ENCODE assay signal across 20 mouse cellular contexts in genomic region chr14:34718150-34718549, GRCm38 (mm10). TPM values are rescaled to one million over a fixed set of nuclear protein-coding genes. Genes with fewer than 3 reads are reported as not detected.
DNase-seq lines count a peak whose midpoint lies in the region; ATAC-seq and TF ChIP-seq lines count a peak whose summit lies in the region.
"Had no signal": no experiment of that assay in that cellular context is flagged by ENCODE, and none has a peak within 500 bp of the region (broad histone marks: within the 10 kb centered on the region; RNA-seq: fewer than 3 reads in every experiment).

No protein-coding gene starts in this region.

- ATAC-seq in liver, embryonic 13.5 days (ENCODE audit: low read depth), result peak; percentile 89
- no peak for ATAC-seq in liver, postnatal 0 days
- ATAC-seq in megakaryocyte, adult 5-6 weeks (ENCODE audit: poor library complexity, severe bottlenecking), result no peak
- no peak for ATAC-seq in monocyte, adult 5-6 weeks (replicated peaks; ENCODE audit: insufficient number of reproducible peaks, low FRiP score, low TSS enrichment, poor library complexity, severe bottlenecking)
- ATAC-seq: forebrain, embryonic 13.5 days; forebrain, postnatal 0 days had no signal

- H3K9ac ChIP-seq in liver, embryonic 13.5 days, result no peak overlapping the region
- H3K9ac ChIP-seq in liver, postnatal 0 days (replicated peaks), result no peak overlapping the region
- H3K9ac ChIP-seq: forebrain, embryonic 13.5 days; forebrain, postnatal 0 days; heart, embryonic 15.5 days; hindbrain, embryonic 15.5 days had no signal

- no peaks in the 10 kb centered on the region for H3K9me3 ChIP-seq in liver, embryonic 13.5 days (replicated peaks)
- H3K9me3 ChIP-seq in liver, postnatal 0 days (ENCODE audit: low read length), result no peaks in the 10 kb centered on the region
- H3K9me3 ChIP-seq: forebrain, embryonic 13.5 days; heart, embryonic 15.5 days; hindbrain, embryonic 10.5 days; hindbrain, embryonic 15.5 days had no signal

- H3K4me1 ChIP-seq in liver, embryonic 13.5 days (replicated peaks), result peaks cover 29% of the 10 kb centered on the region
- H3K4me1 ChIP-seq in liver, postnatal 0 days (ENCODE audit: insufficient read depth), result no peaks in the 10 kb centered on the region
- H3K4me1 ChIP-seq: forebrain, embryonic 13.5 days; heart, embryonic 15.5 days; hindbrain, embryonic 10.5 days; hindbrain, embryonic 15.5 days had no signal

- peak; percentile 47; the same call in 1 of the 2 replicates for TF ChIP-seq EP300 in liver, postnatal 0 days (IDR thresholded peaks at IDR 0.05; ENCODE audit: low read depth)

- peak; percentile 37 for DNase-seq in c-Kit-positive CD71-positive TER-119-positive erythroid progenitor cells, embryonic 14.5 days (ENCODE audit: low spot score)
- peak; percentile 20 for DNase-seq in liver, embryonic 13.5 days
- DNase-seq in liver, postnatal 0 days, result no peak
- DNase-seq in embryo, embryonic 10.5 days (ENCODE audit: low spot score), result no peak
- DNase-seq: adrenal gland, adult 2 months; adrenal gland, postnatal 25 days; cerebellum, adult 11 months; cerebellum, adult 9-10 months; cerebellum, postnatal 25 days; forebrain, postnatal 0 days; gastrocnemius, postnatal 14 days; heart, adult 2 months had no signal

- peaks cover 36% of the 10 kb centered on the region for H3K36me3 ChIP-seq in liver, embryonic 13.5 days
- peaks cover 18% of the 10 kb centered on the region for H3K36me3 ChIP-seq in liver, postnatal 0 days (replicated peaks; ENCODE audit: insufficient read depth, low read length)

- TF ChIP-seq CTCF in liver, postnatal 0 days (IDR thresholded peaks at IDR 0.05; ENCODE audit: low read depth), result no peak

- 39% methylated on average over 3 of the region's 3 CpGs for WGBS in liver, embryonic 13.5 days (ENCODE audit: insufficient replicate concordance)
- whole genome bisulfite sequencing in liver, postnatal 0 days (ENCODE audit: insufficient replicate concordance), result 51% methylated on average over 3 of the region's 3 CpGs

- no peak overlapping the region for H3K4me2 ChIP-seq in liver, embryonic 13.5 days
- H3K4me2 ChIP-seq in liver, postnatal 0 days (ENCODE audit: low read depth, low read length), result no peak overlapping the region
- H3K4me2 ChIP-seq: forebrain, embryonic 13.5 days; heart, embryonic 11.5 days; heart, embryonic 15.5 days; hindbrain, embryonic 15.5 days had no signal

- no peaks in the 10 kb centered on the region for H3K27me3 ChIP-seq in liver, embryonic 13.5 days
- H3K27me3 ChIP-seq in liver, postnatal 0 days (ENCODE audit: insufficient read depth, low read length), result no peaks in the 10 kb centered on the region
- H3K27me3 ChIP-seq: CH12.LX; forebrain, embryonic 13.5 days; heart, embryonic 15.5 days; hindbrain, embryonic 15.5 days had no signal

- H3K4me3 ChIP-seq in liver, embryonic 13.5 days (replicated peaks), result no peak overlapping the region
- H3K4me3 ChIP-seq in liver, postnatal 0 days (ENCODE audit: low read depth, low read length), result no peak overlapping the region
- H3K4me3 ChIP-seq: forebrain, embryonic 13.5 days; heart, adult 2 months; heart, embryonic 15.5 days; hindbrain, embryonic 10.5 days; hindbrain, embryonic 15.5 days had no signal

- H3K27ac ChIP-seq in liver, embryonic 13.5 days, result no peak overlapping the region
- no peak overlapping the region for H3K27ac ChIP-seq in liver, postnatal 0 days (ENCODE audit: low read depth)
- H3K27ac ChIP-seq: forebrain, embryonic 13.5 days; heart, adult 2 months; heart, embryonic 15.5 days; hindbrain, embryonic 10.5 days; hindbrain, embryonic 15.5 days had no signal

RNA-seq across cellular contexts. Expression of gene Wapl, which starts 44.4 kb away (rescaled TPM):
- 24.9 and 30.0 TPM in 2 replicates for polyA plus RNA-seq in liver, embryonic 13.5 days (2015; fragmentation: Nextera tagmentation; extraction: Ambion mirVana)
- 15.3 TPM in 2 replicates for polyA plus RNA-seq in liver, postnatal 0 days (2015; fragmentation: Nextera tagmentation; extraction: Ambion mirVana)
- total RNA-seq in megakaryocyte, adult 5-6 weeks (2015), result 71.0 and 71.7 TPM in 2 replicates
- 94.2 and 101 TPM in 2 replicates for total RNA-seq in megakaryocyte, adult 5-6 weeks (2017)
- 153 to 163 TPM (median 159 TPM) in 3 replicates for total RNA-seq in monocyte, adult 5-6 weeks (2017)

Comparison
In these comparisons a context has a peak if more than half of its experiments do, and no peak if none do; other contexts are left out.
1. DNase-seq: peak in c-Kit-positive CD71-positive TER-119-positive erythroid progenitor cells, embryonic 14.5 days (single experiment) and liver, embryonic 13.5 days (single experiment); none in liver, postnatal 0 days (single experiment) and embryo, embryonic 10.5 days (single experiment).